Mouse (Mus musculus) limb, embryonic 14.5 days (tissue): Measurements from ENCODE around the gene Tspan14. TPM values are rescaled to one million over a fixed set of nuclear protein-coding genes. Genes with fewer than 3 reads are reported as not detected.

Experiments
- ATAC-seq: fragments of 200-750 bp; cut with Nextera tagmentation; 2 replicates; pipeline ENCODE4 v1.8.0; 2017; ENCODE audit warnings: low read depth, moderate number of reproducible peaks, moderate TSS enrichment; ENCODE audit not compliant: low FRiP score
- DNase-seq: peaks from one replicate; pipeline ENCODE4 v3.0.0-alpha.2; 2015; ENCODE audit warnings: low spot score
- H3K27ac ChIP-seq: fragments of 300-500 bp; sonication (generic); replicated peaks from 2 replicates; pipeline ENCODE4 v1.5.1; 2014; ENCODE audit warnings: low read depth, mild to moderate bottlenecking, low read length, moderate library complexity, mixed read lengths
- H3K27me3 ChIP-seq: fragments of 300-500 bp; sonication (generic); 2 replicates; pipeline ENCODE4 v1.6.1; 2014; ENCODE audit warnings: low read length, mixed read lengths; ENCODE audit not compliant: control insufficient read depth, insufficient read depth
- H3K36me3 ChIP-seq: fragments of 300-500 bp; sonication (generic); 2 replicates; pipeline ENCODE4 v1.6.1; 2014; ENCODE audit warnings: mild to moderate bottlenecking, low read length, moderate library complexity, mixed read lengths; ENCODE audit not compliant: control insufficient read depth, insufficient read depth
- H3K4me1 ChIP-seq: fragments of 300-500 bp; sonication (generic); 2 replicates; pipeline ENCODE4 v1.6.1; 2014; ENCODE audit warnings: antibody characterized with exemption, low read length, mixed read lengths; ENCODE audit not compliant: control insufficient read depth, insufficient read depth
- H3K4me2 ChIP-seq: fragments of 300-500 bp; sonication (generic); replicated peaks from 2 replicates; pipeline ENCODE4 v1.6.1; 2014; ENCODE audit warnings: low read depth, mild to moderate bottlenecking, low read length, moderate library complexity; ENCODE audit not compliant: severe bottlenecking
- H3K4me3 ChIP-seq: fragments of 300-500 bp; sonication (generic); replicated peaks from 2 replicates; pipeline ENCODE4 v1.5.1; 2014; ENCODE audit warnings: low read length
- H3K9ac ChIP-seq: fragments of 300-500 bp; sonication (generic); 2 replicates; pipeline ENCODE4 v1.6.1; 2014; ENCODE audit warnings: mild to moderate bottlenecking, low read depth, low read length, moderate library complexity; ENCODE audit not compliant: severe bottlenecking
- H3K9me3 ChIP-seq: fragments of 300-500 bp; sonication (generic); 2 replicates; pipeline ENCODE4 v1.6.1; 2016; ENCODE audit warnings: low read length; ENCODE audit not compliant: control insufficient read depth
- POLR2A ChIP-seq: fragments of 200-500 bp; IDR thresholded peaks from 2 replicates; pipeline ENCODE4 v1.8.0; 2012; ENCODE audit warnings: inconsistent platforms, mild to moderate bottlenecking, moderate library complexity, borderline replicate concordance; ENCODE audit not compliant: insufficient read depth, insufficient read length; ENCODE audit errors: extremely low read depth
- WGBS: fragments of 180-500 bp; shearing (Covaris S2); extraction: QIAGEN DNeasy Blood & Tissue Kit; methylation state at CpG from one replicate; pipeline ENCODE4 v1.1.7; 2014; 5-methylcytosine and 5-hydroxymethylcytosine counted together
- polyA plus RNA-seq, 2 experiments: library from polyadenylated mRNA; depleted of rRNA in 1 of 2; stranded (reverse) in 1 of 2; unstranded in 1 of 2; fragments of >200 nt; fragmentation: Nextera tagmentation in 1 of 2; extraction: Ambion mirVana in 1 of 2; gene quantifications; 2 replicates each; pipeline versions ENCODE4 v1.2.1 to v1.2.3; 2012 to 2014

The Tspan14 gene
- polyA plus RNA-seq, 2 experiments = 75.2 to 75.5 TPM

DNA sequence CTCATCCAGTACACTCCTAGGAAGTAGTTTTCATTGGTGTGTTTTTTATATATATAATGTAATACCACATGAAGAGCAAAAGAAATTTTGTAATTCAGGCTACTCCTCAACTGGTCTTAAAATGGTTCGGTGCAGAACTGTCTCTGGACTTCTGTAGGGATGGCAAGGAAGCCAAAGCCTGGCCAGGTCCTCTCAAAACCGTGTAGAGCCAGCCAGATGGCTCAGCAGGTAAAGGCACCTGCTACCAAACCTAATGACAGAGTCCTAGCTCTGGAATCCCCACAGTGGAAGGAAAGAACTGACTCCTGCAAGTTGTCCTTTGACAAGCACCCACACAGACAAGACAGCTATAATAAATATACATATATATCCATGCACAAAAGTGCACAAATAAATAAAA lies 24.2 kb downstream of the Tspan14 start:
- Histone ChIP-seq H3K9me3 (no peaks in the 10 kb centered on the region), H3K9ac (no peak overlapping the region), H3K27ac (no peak overlapping the region), H3K4me2 (no peak overlapping the region), H3K4me3 (no peak overlapping the region), H3K36me3 (peaks cover 5% of the 10 kb centered on the region; the same call in 1 of the 2 replicates), H3K27me3 (no peaks in the 10 kb centered on the region), H3K4me1 (0 out of 2 replicates have a peak, but pooled peaks cover 3% of the 10 kb centered on the region)
- ATAC-seq (no peak), DNase-seq (no peak)
- no peak for TF ChIP-seq POLR2A
- 88% methylated on average over 2 of the region's 2 CpGs for WGBS

DNA sequence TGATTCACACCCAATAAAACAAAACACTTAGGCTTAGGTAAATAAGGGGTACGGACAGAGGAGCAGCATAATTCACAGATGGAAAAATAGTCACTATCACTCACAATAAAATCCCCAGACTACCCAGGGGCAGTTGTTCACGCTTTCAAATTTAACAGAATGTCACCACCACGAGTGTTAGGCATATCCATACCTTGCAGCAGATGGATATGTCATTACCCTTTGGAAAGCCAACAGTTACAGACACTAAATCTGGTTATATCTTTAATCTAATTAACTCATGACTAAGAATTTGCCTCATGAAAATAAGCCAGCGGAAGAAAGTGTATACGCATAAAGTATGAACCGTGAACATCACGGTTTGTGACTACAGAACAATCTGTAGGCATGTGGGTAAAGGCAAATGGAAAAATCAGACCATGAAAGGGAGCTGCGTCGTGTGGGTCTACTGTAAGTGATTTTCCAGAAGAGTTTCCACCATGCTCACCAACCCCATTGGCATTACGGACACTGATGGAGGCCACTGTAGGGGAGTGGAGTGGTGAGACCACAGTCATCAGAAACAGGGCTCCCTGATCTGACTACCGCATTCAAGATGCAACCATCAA lies 28.1 kb downstream of the Tspan14 start:
- Histone ChIP-seq H3K27ac (no peak overlapping the region), H3K4me3 (no peak overlapping the region), H3K9me3 (no peaks in the 10 kb centered on the region), H3K9ac (no peak overlapping the region), H3K36me3 (no peaks in the 10 kb centered on the region), H3K27me3 (no peaks in the 10 kb centered on the region), H3K4me2 (no peak overlapping the region), H3K4me1 (peaks cover 3% of the 10 kb centered on the region; the same call in 1 of the 2 replicates)
- 72% methylated on average over 11 of the region's 11 CpGs for WGBS
- peak; percentile 54 for ATAC-seq
- DNase-seq = no peak
- no peak for TF ChIP-seq POLR2A

- Histone ChIP-seq H3K27ac (no peak overlapping the region), H3K4me2 (no peak overlapping the region), H3K4me1 (peaks cover 3% of the 10 kb centered on the region; the same call in 1 of the 2 replicates), H3K9ac (no peak overlapping the region), H3K4me3 (no peak overlapping the region), H3K36me3 (no peaks in the 10 kb centered on the region), H3K9me3 (no peaks in the 10 kb centered on the region), H3K27me3 (no peaks in the 10 kb centered on the region)
- no peak for TF ChIP-seq POLR2A
- no peak for DNase-seq
- ATAC-seq = no peak
- WGBS = 74% methylated on average over 4 of the region's 4 CpGs
These were observed 29.6 kb downstream of the Tspan14 start for GRCm38 (mm10) chr14:40937052-40937451.

- no peak overlapping the region for H3K4me2 ChIP-seq
- no peak overlapping the region for H3K4me3 ChIP-seq
- no peaks in the 10 kb centered on the region for H3K9me3 ChIP-seq
- H3K27me3 ChIP-seq = no peaks in the 10 kb centered on the region
- DNase-seq (no peak), ATAC-seq (no peak)
- TF ChIP-seq POLR2A = no peak
- H3K4me1 ChIP-seq = peaks cover 12% of the 10 kb centered on the region
- no peaks in the 10 kb centered on the region for H3K36me3 ChIP-seq
- no peak overlapping the region for H3K9ac ChIP-seq
- 85% methylated on average over 1 of the region's 1 CpGs for WGBS
- no peak overlapping the region for H3K27ac ChIP-seq
These were observed 31.1 kb downstream of the Tspan14 start for GRCm38 (mm10) chr14:40935481-40935880.

DNA sequence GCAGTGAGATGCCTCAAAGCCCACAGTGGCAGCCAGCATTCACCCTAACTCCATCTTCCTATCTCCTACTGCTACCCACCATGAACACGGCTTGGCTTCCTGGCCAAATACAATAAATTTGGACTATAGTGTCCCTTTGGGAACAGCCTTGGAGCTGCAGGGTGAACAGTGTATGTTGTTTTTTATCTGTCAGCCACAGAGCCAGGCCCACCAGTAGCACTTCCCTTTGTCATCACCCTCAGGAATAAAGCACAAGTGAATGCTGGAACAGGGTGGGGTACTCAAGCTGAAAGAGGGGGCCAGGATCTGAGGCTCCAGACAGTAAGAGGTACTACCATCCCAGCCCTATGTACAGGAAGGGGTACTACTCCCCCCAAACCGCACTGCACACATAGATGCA lies 31.6 kb downstream of the Tspan14 start:
- Histone ChIP-seq H3K36me3 (no peaks in the 10 kb centered on the region), H3K27me3 (no peaks in the 10 kb centered on the region), H3K9me3 (no peaks in the 10 kb centered on the region), H3K27ac (no peak overlapping the region), H3K4me2 (no peak overlapping the region), H3K4me1 (peaks cover 12% of the 10 kb centered on the region), H3K4me3 (no peak overlapping the region), H3K9ac (no peak overlapping the region)
- no peak for DNase-seq
- 88% methylated on average over 2 of the region's 2 CpGs for WGBS
- ATAC-seq = no peak
- no peak for TF ChIP-seq POLR2A
